Mouse (Mus musculus) kidney, adult 2 months (tissue): ENCODE results near the gene Ube2b. TPM values are rescaled to one million over a fixed set of nuclear protein-coding genes. Genes with fewer than 3 reads are reported as not detected.

Experiments
- DNase-seq: peaks from one replicate; pipeline ENCODE4 v3.0.0; 2021
- H3K27ac ChIP-seq: fragments of 200-500 bp; 2 replicates; pipeline ENCODE4 v1.5.1; 2012; ENCODE audit warnings: low read depth, low read length, control low read depth, inconsistent platforms; ENCODE audit not compliant: insufficient read depth
- H3K27me3 ChIP-seq: fragments of 200-500 bp; replicated peaks from 2 replicates; pipeline ENCODE4 v1.6.1; 2012; ENCODE audit warnings: mild to moderate bottlenecking, moderate library complexity, low read length, inconsistent platforms; ENCODE audit not compliant: control insufficient read depth, insufficient read depth
- H3K36me3 ChIP-seq: fragments of 200-500 bp; 2 replicates; pipeline ENCODE4 v1.6.1; 2012; ENCODE audit warnings: mild to moderate bottlenecking, moderate library complexity, low read length, inconsistent platforms; ENCODE audit not compliant: control insufficient read depth, insufficient read depth
- H3K4me1 ChIP-seq: fragments of 200-500 bp; 2 replicates; pipeline ENCODE4 v1.6.1; 2011; ENCODE audit warnings: low read length; ENCODE audit not compliant: control insufficient read depth, insufficient read depth
- H3K4me3 ChIP-seq: fragments of 200-500 bp; 2 replicates; pipeline ENCODE4 v1.5.1; 2011; ENCODE audit warnings: mild to moderate bottlenecking, low read depth, low read length, control low read depth; ENCODE audit not compliant: insufficient read depth
- CTCF ChIP-seq: fragments of 200-500 bp; conservative IDR thresholded peaks from 2 replicates; pipeline ENCODE4 v1.5.1; 2011; ENCODE audit warnings: low read depth, mild to moderate bottlenecking, control low read depth, low read length, moderate library complexity, mixed read lengths; ENCODE audit not compliant: insufficient read depth, insufficient read length
- POLR2A ChIP-seq: fragments of 200-500 bp; IDR thresholded peaks from one replicate; pipeline ENCODE4 v1.6.1; 2011; ENCODE audit warnings: low read depth, low read length, control low read depth
- WGBS: fragments of 180-500 bp; shearing (Covaris S2); methylation state at CpG from one replicate; pipeline ENCODE4 v1.1.7; 2018; 5-methylcytosine and 5-hydroxymethylcytosine counted together
- polyA plus RNA-seq: library from polyadenylated mRNA; depleted of rRNA; stranded (reverse); fragments of >200 nt; gene quantifications from 2 replicates; pipeline ENCODE4 v1.2.3, GENCODE M21; 2012

The Ube2b gene
- polyA plus RNA-seq, 1 experiment, result 70.9 TPM

DNA sequence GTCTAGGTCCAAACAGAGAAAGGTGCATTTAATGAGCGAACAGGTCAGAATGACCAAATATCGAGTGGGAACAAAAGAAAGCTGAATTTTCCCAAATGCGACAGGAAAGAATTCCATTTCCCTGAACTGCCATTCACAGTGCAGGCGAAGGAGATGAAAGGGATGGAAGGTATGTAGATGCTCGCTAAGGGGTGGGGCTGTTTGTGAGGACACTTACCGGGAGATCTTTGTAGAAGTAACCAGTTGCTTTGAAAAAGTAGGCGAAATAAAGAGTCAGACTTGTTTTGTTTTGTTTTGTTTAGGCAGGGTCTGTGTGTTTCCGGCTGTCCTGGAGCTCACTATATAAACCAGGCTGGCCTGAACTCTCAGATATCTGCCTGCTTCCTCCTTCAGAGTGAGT, 31.8 kb upstream of the Ube2b start:
- DNase-seq, result no peak
- TF ChIP-seq POLR2A, result no peak
- Histone ChIP-seq H3K4me1 (no peaks in the 10 kb centered on the region), H3K27me3 (no peaks in the 10 kb centered on the region), H3K4me3 (no peak overlapping the region), H3K36me3 (no peaks in the 10 kb centered on the region), H3K27ac (no peak overlapping the region)
- 66% methylated on average over 8 of the region's 8 CpGs for WGBS

DNA sequence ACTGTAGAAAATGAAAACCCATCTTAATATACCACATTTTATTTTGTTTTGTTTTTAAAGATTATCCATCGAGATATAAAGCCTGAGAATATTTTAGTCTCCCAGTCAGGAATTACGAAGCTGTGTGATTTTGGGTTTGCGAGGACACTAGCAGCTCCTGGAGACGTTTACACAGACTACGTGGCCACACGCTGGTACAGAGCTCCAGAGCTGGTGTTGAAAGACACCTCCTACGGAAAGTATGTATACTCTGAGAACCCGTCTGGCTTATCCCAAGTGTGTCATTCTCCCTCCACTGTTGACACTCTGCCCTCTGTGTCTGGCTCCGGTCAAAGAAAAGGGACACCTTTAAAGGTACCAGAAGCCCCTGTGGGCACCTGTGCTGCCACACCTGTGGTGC, 17.7 kb upstream of the Ube2b start:
- Histone ChIP-seq H3K4me3 (no peak overlapping the region), H3K4me1 (no peaks in the 10 kb centered on the region), H3K36me3 (no peaks in the 10 kb centered on the region), H3K27ac (no peak overlapping the region), H3K27me3 (no peaks in the 10 kb centered on the region)
- WGBS, result 84% methylated on average over 9 of the region's 9 CpGs
- no peak for DNase-seq
- TF ChIP-seq CTCF (no peak), POLR2A (no peak)

- Histone ChIP-seq H3K4me3 (no peak overlapping the region), H3K27ac (no peak overlapping the region), H3K27me3 (no peaks in the 10 kb centered on the region), H3K36me3 (no peaks in the 10 kb centered on the region), H3K4me1 (no peaks in the 10 kb centered on the region)
- 49% methylated on average over 5 of the region's 5 CpGs for WGBS
- no peak for DNase-seq
- TF ChIP-seq POLR2A, result no peak
- TF ChIP-seq CTCF, result no peak
These were observed 11.0 kb upstream of the Ube2b start for GRCm38 (mm10) chr11:52011541-52011940.

- H3K4me1 ChIP-seq, result no peaks in the 10 kb centered on the region
- TF ChIP-seq POLR2A, result no peak
- no peak for TF ChIP-seq CTCF
- H3K36me3 ChIP-seq, result no peaks in the 10 kb centered on the region
- no peak for DNase-seq
- H3K4me3 ChIP-seq, result no peak overlapping the region
- no peak overlapping the region for H3K27ac ChIP-seq
- WGBS, result 78% methylated on average over 11 of the region's 11 CpGs
- no peaks in the 10 kb centered on the region for H3K27me3 ChIP-seq
These were observed 10.4 kb upstream of the Ube2b start for GRCm38 (mm10) chr11:52011011-52011410.

GRCm38 (mm10) chr11:52005586-52005985, 5.0 kb upstream of the Ube2b start:
- WGBS, result 31% methylated on average over 2 of the region's 2 CpGs
- H3K36me3 ChIP-seq, result no peaks in the 10 kb centered on the region
- no peak overlapping the region for H3K4me3 ChIP-seq
- TF ChIP-seq CTCF (no peak; the same call in 1 of the 2 replicates), POLR2A (no peak)
- H3K27ac ChIP-seq, result no peak overlapping the region
- DNase-seq, result no peak
- peaks cover 13% of the 10 kb centered on the region; the same call in 1 of the 2 replicates for H3K4me1 ChIP-seq
- H3K27me3 ChIP-seq, result no peaks in the 10 kb centered on the region

DNA sequence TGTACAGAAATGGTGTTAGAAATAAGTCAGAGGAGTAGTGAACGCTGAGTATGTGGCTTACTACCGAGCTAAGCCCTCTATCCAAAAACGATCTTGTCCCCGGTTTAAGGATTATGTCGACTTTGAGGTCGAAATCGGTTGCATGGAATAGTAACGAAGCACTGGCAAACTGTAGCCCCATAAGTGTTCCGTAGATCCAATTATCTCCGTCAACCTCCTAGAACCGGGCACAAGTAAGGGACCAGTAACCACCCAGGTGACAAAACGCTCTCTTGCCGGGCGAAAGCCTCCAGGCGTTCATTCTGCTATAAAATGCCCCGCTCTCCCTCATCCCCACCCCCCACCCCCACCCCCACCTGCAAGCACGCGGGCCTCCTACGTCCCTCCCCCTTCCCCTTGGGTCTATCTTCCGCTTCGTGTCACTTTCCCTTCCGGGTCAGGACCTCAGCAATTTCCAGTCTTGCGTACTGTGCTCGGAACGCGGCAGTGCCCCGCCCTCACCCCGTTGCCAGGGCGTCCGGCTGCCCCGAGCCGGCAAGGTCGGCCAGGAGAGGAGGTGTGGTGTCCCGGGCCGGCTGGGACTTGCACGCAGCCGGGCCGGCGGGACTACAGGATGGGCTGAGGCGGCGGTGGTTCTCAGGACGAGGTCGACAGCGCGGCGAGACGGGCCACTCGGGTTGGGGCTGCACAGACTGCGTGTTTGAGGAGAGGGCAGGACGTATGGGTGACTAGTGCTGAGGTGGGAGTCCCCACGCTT, 3.4 kb upstream of the Ube2b start, which contains the start of gene Cdkl3:
TSS of gene Cdkl3 (plus strand) at position 450 of the 757 bp plus-strand sequence.
- H3K27ac ChIP-seq, result peak within 1 kb of the TSS; percentile 96
- peaks cover 13% of the 10 kb centered on the region; the same call in 1 of the 2 replicates for H3K4me1 ChIP-seq
- H3K36me3 ChIP-seq, result no peaks in the 10 kb centered on the region
- TF ChIP-seq POLR2A (no peak), CTCF (no peak)
- H3K4me3 ChIP-seq, result peak within 1 kb of the TSS; percentile 80
- no peaks in the 10 kb centered on the region for H3K27me3 ChIP-seq
- DNase-seq, result peak; percentile 98
- under 1% methylated on average over 50 of the region's 51 CpGs for WGBS

GRCm38 (mm10) chr11:52003505-52003771, 2.9 kb upstream of the Ube2b start:
- DNase-seq, result no peak
- Histone ChIP-seq H3K4me1 (peaks cover 13% of the 10 kb centered on the region; the same call in 1 of the 2 replicates), H3K36me3 (no peaks in the 10 kb centered on the region), H3K27ac (peak overlapping the region; percentile 96), H3K27me3 (no peaks in the 10 kb centered on the region), H3K4me3 (peak overlapping the region; percentile 75)
- WGBS, result 8% methylated on average over 4 of the region's 4 CpGs
- TF ChIP-seq POLR2A (no peak), CTCF (no peak)
